13 mouse cellular contexts compared by ENCODE assay signal in the genomic region with DNA sequence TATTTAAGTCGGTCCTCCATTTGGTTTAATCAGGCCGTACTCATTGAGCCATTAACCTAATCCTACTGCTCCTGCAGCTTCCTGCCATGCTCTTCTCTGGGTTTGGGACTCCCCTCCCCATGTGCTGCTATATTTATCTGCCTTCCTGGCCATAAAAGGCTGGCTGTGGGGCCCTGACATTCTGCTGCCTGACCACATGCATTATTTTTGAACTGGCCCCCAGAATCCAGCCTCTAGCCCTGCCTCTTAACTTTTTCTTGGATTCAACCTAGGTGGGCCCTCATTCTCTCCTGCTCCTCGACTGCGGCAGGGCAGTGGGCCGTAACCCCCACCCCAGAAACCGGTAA. TPM values are rescaled to one million over a fixed set of nuclear protein-coding genes. Genes with fewer than 3 reads are reported as not detected.
DNase-seq lines count a peak whose midpoint lies in the region; ATAC-seq and TF ChIP-seq lines count a peak whose summit lies in the region.
"Had no signal": no experiment of that assay in that cellular context is flagged by ENCODE, and none has a peak within 500 bp of the region (broad histone marks: within the 10 kb centered on the region; RNA-seq: fewer than 3 reads in every experiment).

No protein-coding gene starts in this region.

- DNase-seq in liver = no peak
- DNase-seq in heart, adult 9 months (ENCODE audit: low spot score in 2 of 2) = peak; percentile 56 to 64
- DNase-seq in hindbrain, embryonic 11.5 days (ENCODE audit: low spot score) = no peak
- no peak for DNase-seq in cerebellum, postnatal 10 days
- DNase-seq: kidney, postnatal 25 days; left cerebral cortex, postnatal 4 days; thymus, postnatal 25 days had no signal

- peak overlapping the region; percentile 19; the same call in 1 of the 2 replicates for H3K4me2 ChIP-seq in liver, embryonic 12.5 days
- H3K4me2 ChIP-seq in heart, embryonic 16.5 days (ENCODE audit: low read depth, low read length) = peak overlapping the region; percentile 60
- H3K4me2 ChIP-seq in myocyte (ENCODE audit: low read depth) = peak overlapping the region; percentile 48
- no peak overlapping the region for H3K4me2 ChIP-seq in hindbrain, embryonic 11.5 days (replicated peaks; ENCODE audit: low read depth, low read length)
- H3K4me2 ChIP-seq: forebrain, embryonic 15.5 days; midbrain, embryonic 12.5 days had no signal

- peak overlapping the region; percentile 48 for H3K27ac ChIP-seq in liver, embryonic 12.5 days
- peak overlapping the region; percentile 99 for H3K27ac ChIP-seq in heart, embryonic 16.5 days (ENCODE audit: low read length)
- no peak overlapping the region for H3K27ac ChIP-seq in hindbrain, embryonic 11.5 days (ENCODE audit: low read depth, low read length)
- H3K27ac ChIP-seq: forebrain, embryonic 15.5 days; hindbrain, embryonic 10.5 days; midbrain, embryonic 12.5 days had no signal

- no peak overlapping the region for H3ac ChIP-seq in myocyte (ENCODE audit: control insufficient read depth, insufficient read length)

- H3K9me3 ChIP-seq in liver, embryonic 12.5 days (replicated peaks) = no peaks in the 10 kb centered on the region
- no peaks in the 10 kb centered on the region for H3K9me3 ChIP-seq in heart, embryonic 16.5 days (replicated peaks; ENCODE audit: control insufficient read depth, low read length)
- no peaks in the 10 kb centered on the region for H3K9me3 ChIP-seq in hindbrain, embryonic 11.5 days (ENCODE audit: control insufficient read depth, low read length)
- H3K9me3 ChIP-seq: forebrain, embryonic 15.5 days; hindbrain, embryonic 10.5 days; midbrain, embryonic 12.5 days had no signal

- H3K4me3 ChIP-seq in liver, embryonic 12.5 days = peak overlapping the region; percentile 23; the same call in 1 of the 2 replicates
- H3K4me3 ChIP-seq in heart, embryonic 16.5 days (ENCODE audit: low read length) = peak overlapping the region; percentile 66
- peak overlapping the region; percentile 16 for H3K4me3 ChIP-seq in myocyte
- no peak overlapping the region for H3K4me3 ChIP-seq in hindbrain, embryonic 11.5 days (ENCODE audit: low read depth, low read length)
- H3K4me3 ChIP-seq: forebrain, embryonic 15.5 days; hindbrain, embryonic 10.5 days; midbrain, embryonic 12.5 days had no signal

- H3K4me1 ChIP-seq in liver, embryonic 12.5 days = peaks cover 12% of the 10 kb centered on the region
- peaks cover 37% of the 10 kb centered on the region for H3K4me1 ChIP-seq in heart, embryonic 16.5 days (ENCODE audit: control insufficient read depth, insufficient read depth, low read length)
- no peaks in the 10 kb centered on the region for H3K4me1 ChIP-seq in hindbrain, embryonic 11.5 days (replicated peaks; ENCODE audit: control insufficient read depth, insufficient read depth, low read length)
- H3K4me1 ChIP-seq: forebrain, embryonic 15.5 days; midbrain, embryonic 12.5 days had no signal

- H3K36me3 ChIP-seq in liver, embryonic 12.5 days = no peaks in the 10 kb centered on the region
- peaks cover 6% of the 10 kb centered on the region; the same call in 1 of the 2 replicates for H3K36me3 ChIP-seq in heart, embryonic 16.5 days (ENCODE audit: control insufficient read depth, insufficient read depth)
- H3K36me3 ChIP-seq in myocyte (ENCODE audit: control insufficient read depth, insufficient read depth) = no peaks in the 10 kb centered on the region
- no peaks in the 10 kb centered on the region for H3K36me3 ChIP-seq in hindbrain, embryonic 11.5 days (ENCODE audit: control insufficient read depth, insufficient read depth, low read length)
- H3K36me3 ChIP-seq: forebrain, embryonic 15.5 days; hindbrain, embryonic 10.5 days; midbrain, embryonic 12.5 days had no signal

- no peak for TF ChIP-seq POLR2A in myocyte (IDR thresholded peaks at IDR 0.05; ENCODE audit: insufficient read length, low read depth)

- no peaks in the 10 kb centered on the region for H3K79me2 ChIP-seq in myocyte (ENCODE audit: control insufficient read depth, insufficient read depth)

- no peak for ATAC-seq in liver, embryonic 12.5 days
- peak; percentile 84 for ATAC-seq in heart, embryonic 16.5 days (replicated peaks; ENCODE audit: extremely low read depth, insufficient read depth, low FRiP score)
- no peak for ATAC-seq in hindbrain, embryonic 11.5 days (ENCODE audit: low FRiP score)
- ATAC-seq: forebrain, embryonic 15.5 days had no signal

- H3K9ac ChIP-seq in liver, embryonic 12.5 days = peak overlapping the region; percentile 27; the same call in 1 of the 2 replicates
- peak overlapping the region; percentile 89 for H3K9ac ChIP-seq in heart, embryonic 16.5 days (ENCODE audit: low read length)
- H3K9ac ChIP-seq in hindbrain, embryonic 11.5 days (ENCODE audit: low read depth, low read length) = no peak overlapping the region
- H3K9ac ChIP-seq: forebrain, embryonic 15.5 days; midbrain, embryonic 12.5 days had no signal

- WGBS in liver, embryonic 12.5 days (ENCODE audit: insufficient replicate concordance) = 26% methylated on average over 6 of the region's 6 CpGs
- WGBS in heart, embryonic 16.5 days = 20% methylated on average over 6 of the region's 6 CpGs
- 44% methylated on average over 6 of the region's 6 CpGs for WGBS in hindbrain, embryonic 11.5 days

- H3K27me3 ChIP-seq in liver, embryonic 12.5 days (replicated peaks) = no peaks in the 10 kb centered on the region
- no peaks in the 10 kb centered on the region for H3K27me3 ChIP-seq in heart, embryonic 16.5 days (ENCODE audit: control insufficient read depth, insufficient read depth, low read length)
- H3K27me3 ChIP-seq in myocyte (ENCODE audit: control insufficient read depth, insufficient read depth, insufficient read length) = no peaks in the 10 kb centered on the region
- no peaks in the 10 kb centered on the region for H3K27me3 ChIP-seq in hindbrain, embryonic 11.5 days (ENCODE audit: control insufficient read depth, insufficient read depth, low read length)
- H3K27me3 ChIP-seq: forebrain, embryonic 15.5 days; midbrain, embryonic 12.5 days had no signal

TF ChIP-seq in myocyte, 11 proteins besides CTCF, POLR2A, EP300 and RAD21:
- TF ChIP-seq SRF (IDR thresholded peaks at IDR 0.05; ENCODE audit: control insufficient read depth, insufficient read length, low read depth) (peak; percentile 84), USF1 (IDR thresholded peaks at IDR 0.05; ENCODE audit: low read depth) (no peak), E2F4 (IDR thresholded peaks at IDR 0.05; ENCODE audit: insufficient read depth) (no peak)

RNA-seq across cellular contexts. Expression of gene Myl12a, which starts 16.6 kb away (rescaled TPM):
- 292 TPM in 2 replicates for polyA plus RNA-seq in liver, embryonic 12.5 days (2016; fragmentation: Nextera tagmentation; extraction: Ambion mirVana)
- polyA plus RNA-seq in heart, embryonic 16.5 days (2015; fragmentation: Nextera tagmentation; extraction: Ambion mirVana) = 666 and 686 TPM in 2 replicates
- 880 TPM for polyA plus RNA-seq in myocyte (2012; fragmentation: generic; extraction: Trizol)
- 448 and 472 TPM in 2 replicates for polyA plus RNA-seq in hindbrain, embryonic 11.5 days (2014; fragmentation: Nextera tagmentation; extraction: Ambion mirVana)

RNA-seq across cellular contexts. Expression of gene Myom1, which starts 16.8 kb away (rescaled TPM):
- polyA plus RNA-seq in liver, embryonic 12.5 days (2016; fragmentation: Nextera tagmentation; extraction: Ambion mirVana) = 3.5 and 3.9 TPM in 2 replicates
- 216 and 224 TPM in 2 replicates for polyA plus RNA-seq in heart, embryonic 16.5 days (2015; fragmentation: Nextera tagmentation; extraction: Ambion mirVana)
- polyA plus RNA-seq in myocyte (2012; fragmentation: generic; extraction: Trizol) = 52.7 TPM
- polyA plus RNA-seq in hindbrain, embryonic 11.5 days (2014; fragmentation: Nextera tagmentation; extraction: Ambion mirVana) = 2.0 and 2.8 TPM in 2 replicates

Comparison
In these comparisons a context has a peak if more than half of its experiments do, and no peak if none do; other contexts are left out.
1. DNase-seq: peak in heart, adult 9 months (2 of 2); none in liver (single experiment), hindbrain, embryonic 11.5 days (single experiment) and cerebellum, postnatal 10 days (0 of 2).
2. RNA of gene Myom1, which starts 16.8 kb away (polyA plus RNA-seq): 216 to 224 TPM in heart, embryonic 16.5 days and 52.7 TPM in myocyte (single experiment); 3.5 to 3.9 TPM in liver, embryonic 12.5 days and 2.0 to 2.8 TPM in hindbrain, embryonic 11.5 days; every median in the first group is over 10 times any median in the second.